17 mouse cellular contexts compared by ENCODE assay signal in genomic region chr19:59519156-59519555, GRCm38 (mm10).
DNase-seq lines count a peak whose midpoint lies in the region; ATAC-seq and TF ChIP-seq lines count a peak whose summit lies in the region.
"Had no signal": no experiment of that assay in that cellular context is flagged by ENCODE, and none has a peak within 500 bp of the region (broad histone marks: within the 10 kb centered on the region; RNA-seq: fewer than 3 reads in every experiment).

No protein-coding gene starts in this region.

- peak; percentile 18 for DNase-seq in gastrocnemius, adult 2 months
- no peak for DNase-seq in gastrocnemius, postnatal 14 days
- DNase-seq in limb, embryonic 11.5 days (ENCODE audit: low spot score) = peak; percentile 14
- no peak for DNase-seq in limb, embryonic 10.5 days (ENCODE audit: low spot score)
- DNase-seq in telencephalon, adult 2 months (ENCODE audit: low read depth, low spot score) = peak; percentile 42
- no peak for DNase-seq in liver
- DNase-seq: adrenal gland, adult 8-10 months; cerebellum, adult 9-11 months; kidney, adult 8-10 months; kidney, postnatal 14 days; liver, postnatal 0 days; lung, postnatal 10 days had no signal

- H3K4me3 ChIP-seq in gastrocnemius, adult 2 months = no peak overlapping the region
- H3K4me3 ChIP-seq in limb, embryonic 11.5 days (ENCODE audit: low read depth, low read length) = no peak overlapping the region
- no peak overlapping the region for H3K4me3 ChIP-seq in limb, embryonic 10.5 days
- no peak overlapping the region for H3K4me3 ChIP-seq in embryonic fibroblast, embryonic 13.5 days (ENCODE audit: insufficient read depth, low read length)
- H3K4me3 ChIP-seq: embryonic facial prominence, embryonic 15.5 days; hindbrain, embryonic 12.5 days; layer of hippocampus, adult 2 months; midbrain, embryonic 12.5 days had no signal

- WGBS in limb, embryonic 11.5 days = 81% methylated on average over 3 of the region's 3 CpGs
- 92% methylated on average over 3 of the region's 3 CpGs for WGBS in limb, embryonic 10.5 days

- no peak for ATAC-seq in limb, embryonic 11.5 days (ENCODE audit: insufficient number of reproducible peaks, low FRiP score, low TSS enrichment, low read depth)
- ATAC-seq: liver, postnatal 0 days had no signal

- TF ChIP-seq POLR2A in embryonic fibroblast, embryonic 13.5 days (IDR thresholded peaks at IDR 0.05; ENCODE audit: low read depth, low read length) = no peak

- TF ChIP-seq CTCF in gastrocnemius, adult 2 months (IDR thresholded peaks at IDR 0.05) = no peak
- no peak for TF ChIP-seq CTCF in embryonic fibroblast, embryonic 13.5 days (IDR thresholded peaks at IDR 0.05; ENCODE audit: borderline replicate concordance, insufficient read depth, low read length)

- intact Hi-C loops in gastrocnemius, adult 2 months (cut with DNase I) = no loop called here
- intact Hi-C loops in gastrocnemius, postnatal 14 days (cut with DNase I; ENCODE audit: low total_unique reads) = no loop called here

- no peaks in the 10 kb centered on the region for H3K36me3 ChIP-seq in limb, embryonic 11.5 days (ENCODE audit: control insufficient read depth, insufficient read depth, low read length)
- H3K36me3 ChIP-seq in limb, embryonic 10.5 days = no peaks in the 10 kb centered on the region
- H3K36me3 ChIP-seq: embryonic facial prominence, embryonic 15.5 days; hindbrain, embryonic 12.5 days; midbrain, embryonic 12.5 days had no signal

- H3K9me3 ChIP-seq in limb, embryonic 11.5 days (ENCODE audit: control insufficient read depth, low read length) = no peaks in the 10 kb centered on the region
- H3K9me3 ChIP-seq in limb, embryonic 10.5 days (replicated peaks) = no peaks in the 10 kb centered on the region
- H3K9me3 ChIP-seq: embryonic facial prominence, embryonic 15.5 days; hindbrain, embryonic 12.5 days; midbrain, embryonic 12.5 days had no signal

- no peak overlapping the region for H3K27ac ChIP-seq in gastrocnemius, adult 2 months
- no peak overlapping the region for H3K27ac ChIP-seq in limb, embryonic 11.5 days (replicated peaks; ENCODE audit: low read depth, low read length)
- H3K27ac ChIP-seq in limb, embryonic 10.5 days = no peak overlapping the region
- H3K27ac ChIP-seq in embryonic fibroblast, embryonic 13.5 days (ENCODE audit: insufficient read depth, low read length) = peak overlapping the region; percentile 74
- H3K27ac ChIP-seq: embryonic facial prominence, embryonic 15.5 days; hindbrain, embryonic 12.5 days; layer of hippocampus, adult 2 months; midbrain, embryonic 12.5 days had no signal

- H3K27me3 ChIP-seq in limb, embryonic 11.5 days (ENCODE audit: control insufficient read depth, insufficient read depth, low read length) = no peaks in the 10 kb centered on the region
- H3K27me3 ChIP-seq in limb, embryonic 10.5 days (ENCODE audit: low read depth, poor library complexity, severe bottlenecking) = peaks cover 12% of the 10 kb centered on the region; the same call in 1 of the 2 replicates
- H3K27me3 ChIP-seq: embryonic facial prominence, embryonic 15.5 days; hindbrain, embryonic 12.5 days; midbrain, embryonic 12.5 days had no signal

- H3K9ac ChIP-seq in limb, embryonic 11.5 days (ENCODE audit: low read length) = no peak overlapping the region
- H3K9ac ChIP-seq: embryonic facial prominence, embryonic 15.5 days; hindbrain, embryonic 12.5 days; liver, postnatal 0 days; midbrain, embryonic 12.5 days had no signal

- H3K4me2 ChIP-seq in limb, embryonic 11.5 days (ENCODE audit: low read depth, severe bottlenecking) = no peak overlapping the region
- H3K4me2 ChIP-seq: embryonic facial prominence, embryonic 15.5 days; hindbrain, embryonic 12.5 days; midbrain, embryonic 12.5 days had no signal

- H3K4me1 ChIP-seq in limb, embryonic 11.5 days (ENCODE audit: control insufficient read depth, insufficient read depth, low read length) = no peaks in the 10 kb centered on the region
- peaks cover 17% of the 10 kb centered on the region for H3K4me1 ChIP-seq in limb, embryonic 10.5 days
- peaks cover 14% of the 10 kb centered on the region for H3K4me1 ChIP-seq in embryonic fibroblast, embryonic 13.5 days (ENCODE audit: control insufficient read depth, insufficient read depth, low read length)
- H3K4me1 ChIP-seq: embryonic facial prominence, embryonic 15.5 days; hindbrain, embryonic 12.5 days had no signal

Comparison
In these comparisons a context has a peak if more than half of its experiments do, and no peak if none do; other contexts are left out.
1. DNase-seq: peak in gastrocnemius, adult 2 months (single experiment), limb, embryonic 11.5 days (single experiment) and telencephalon, adult 2 months (single experiment); none in gastrocnemius, postnatal 14 days (single experiment), limb, embryonic 10.5 days (single experiment) and liver (single experiment).